Mouse (Mus musculus) lung, adult 10 weeks (tissue): Measurements from ENCODE around the gene Gm527. TPM values are rescaled to one million over a fixed set of nuclear protein-coding genes. Genes with fewer than 3 reads are reported as not detected.

Experiments used
- polyA plus RNA-seq: library from polyadenylated mRNA; stranded (reverse); fragments of 350-450 nt; fragmentation: Illumina TruSeq; extraction: RNeasy Lipid Tissue Mini Kit (QIAGEN cat#74804); gene quantifications from one replicate; pipeline ENCODE4 v1.2.3, GENCODE M21; 2014; ENCODE audit warnings: low read depth, low replicate concordance; ENCODE audit not compliant: insufficient read depth

Gene Gm527
- polyA plus RNA-seq: 3.8 TPM

GRCm38 (mm10) chr12:64917578-64918471 is at the start of gene Gm527:
Gene Gm527, plus strand, starts transcription at chr12:64917906.

GRCm38 (mm10) chr12:64965124-64966026 is 47.7 kb downstream of the Gm527 start, which contains the start of the genes Klhl28 and Togaram1:
Gene Klhl28, minus strand, starts transcription at chr12:64965534.
Gene Togaram1, plus strand, starts transcription at chr12:64965804.

Other genes with a start within 250 kb of the Gm527 start
- gene Klhl28, start 47.6 kb downstream of the Gm527 start, polyA plus RNA-seq: 3.7 TPM
- gene Togaram1, start 47.9 kb downstream of the Gm527 start, polyA plus RNA-seq: 10.8 TPM
- gene Prpf39, start 118.4 kb downstream of the Gm527 start, polyA plus RNA-seq: 13.3 TPM
- gene Fkbp3, start 156.1 kb downstream of the Gm527 start, polyA plus RNA-seq: 63.9 TPM
- gene Fancm, start 157.7 kb downstream of the Gm527 start, polyA plus RNA-seq: 0.50 TPM